Mouse (Mus musculus) ES-E14 (cell line): Measurements from ENCODE around the gene Tmem102. TPM values are rescaled to one million over a fixed set of nuclear protein-coding genes. Genes with fewer than 3 reads are reported as not detected.

Experiments used
- DNase-seq: peaks from one replicate; pipeline ENCODE4 v3.0.0-alpha.2; 2013; ENCODE audit warnings: low read depth, low spot score
- H3K27ac ChIP-seq: 2 replicates; pipeline ENCODE4 v1.5.1; 2012; ENCODE audit warnings: low read depth, mild to moderate bottlenecking, low read length, moderate library complexity, mixed read lengths; ENCODE audit not compliant: poor library complexity, insufficient read depth, severe bottlenecking
- H3K36me3 ChIP-seq: 2 replicates; pipeline ENCODE4 v1.6.1; 2012; ENCODE audit warnings: mild to moderate bottlenecking, low read length, moderate library complexity, mixed read lengths; ENCODE audit not compliant: control insufficient read depth, poor library complexity, insufficient read depth, severe bottlenecking
- H3K4me1 ChIP-seq, 2 experiments: fragments of 150-350 bp in 1 of 2; sonication (generic) in 1 of 2; 2 replicates each; pipeline ENCODE4 v1.6.1; 2012; ENCODE audit warnings: low read length in 2 of 2, mild to moderate bottlenecking in 1 of 2, mixed read lengths in 1 of 2; ENCODE audit not compliant: control insufficient read depth in 2 of 2, insufficient read depth in 2 of 2, poor library complexity in 1 of 2
- H3K4me3 ChIP-seq, 2 experiments: fragments of 150-350 bp in 1 of 2; sonication (generic) in 1 of 2; 2 replicates each; pipeline ENCODE4 v1.5.1; 2012; ENCODE audit warnings: low read length in 2 of 2, low read depth in 1 of 2, mild to moderate bottlenecking in 1 of 2, mixed read lengths in 1 of 2; ENCODE audit not compliant: insufficient read depth in 1 of 2, poor library complexity in 1 of 2, severe bottlenecking in 1 of 2
- H3K9ac ChIP-seq: 2 replicates; pipeline ENCODE4 v1.6.1; 2012; ENCODE audit warnings: low read depth, mild to moderate bottlenecking, low read length, mixed read lengths; ENCODE audit not compliant: poor library complexity, insufficient read depth, severe bottlenecking
- H3K9me3 ChIP-seq: fragments of 150-350 bp; sonication (generic); 2 replicates; pipeline ENCODE4 v1.6.1; 2012; ENCODE audit warnings: low read depth, mild to moderate bottlenecking, low read length; ENCODE audit not compliant: control insufficient read depth, insufficient read depth
- CHD2 ChIP-seq: IDR thresholded peaks from 2 replicates; pipeline ENCODE4 v1.6.1; 2014; ENCODE audit warnings: mild to moderate bottlenecking, low read depth, low read length, inconsistent platforms
- HCFC1 ChIP-seq: IDR thresholded peaks from 2 replicates; pipeline ENCODE4 v1.6.1; 2012; ENCODE audit warnings: low read length, inconsistent platforms, borderline replicate concordance; ENCODE audit not compliant: insufficient read depth
- MAFK ChIP-seq: IDR thresholded peaks from 2 replicates; pipeline ENCODE4 v1.6.1; 2014; ENCODE audit warnings: mild to moderate bottlenecking, low read depth, low read length, inconsistent platforms; ENCODE audit not compliant: insufficient read depth
- ZC3H11A ChIP-seq: IDR thresholded peaks from 2 replicates; pipeline ENCODE4 v1.6.1; 2012; ENCODE audit warnings: low read depth, mild to moderate bottlenecking, inconsistent platforms, low read length, borderline replicate concordance
- ZNF384 ChIP-seq: IDR thresholded peaks from 2 replicates; pipeline ENCODE4 v1.6.1; 2012; ENCODE audit warnings: low read depth, low read length, inconsistent platforms
- in situ Hi-C, 2 experiments: fragments of 600-800 bp; cut with MboI; formaldehyde crosslinking; loops; one replicate each; pipeline ENCODE4 v1.15.1; 2025; ENCODE audit warnings: low sequenced_read_pairs in 2 of 2, inconsistent platforms in 1 of 2; ENCODE audit not compliant: unreplicated experiment in 2 of 2
- total RNA-seq: library from RNA; depleted of rRNA; stranded (reverse); fragments of 300-350 nt; gene quantifications from 2 replicates; pipeline ENCODE4 v1.2.3, GENCODE M21; 2012

The Tmem102 gene
- total RNA-seq, 1 experiment, result 1.3 TPM

- in situ Hi-C loops, result loop anchor here in 1 of 2 experiments (10.0 kb wide), 1 partner anchor 68 kb away; the partner anchor contains the start of gene Tmem95
- Histone ChIP-seq H3K36me3 (no peaks in the 10 kb centered on the region; the same call in 1 of the 2 replicates), H3K4me1 (peaks cover 3 to 10% of the 10 kb centered on the region in 2 experiments; a peak in 3 of 4 replicates), H3K9me3 (no peaks in the 10 kb centered on the region), H3K9ac (no peak overlapping the region), H3K4me3 (no peak overlapping the region), H3K27ac (no peak overlapping the region)
- TF ChIP-seq MAFK (no peak), CHD2 (no peak), HCFC1 (no peak), ZNF384 (no peak), ZC3H11A (no peak)
- no peak for DNase-seq
These were observed 954 bp upstream of the Tmem102 start for GRCm38 (mm10) chr11:69806378-69806777.

- in situ Hi-C loops, result loop anchor here in 1 of 2 experiments (10.0 kb wide), 1 partner anchor 70 kb away; the partner anchor contains the start of gene Tmem95
- Histone ChIP-seq H3K9ac (no peak overlapping the region; the same call in 1 of the 2 replicates), H3K27ac (no peak overlapping the region), H3K4me3 (peak overlapping the region; percentile 62 to 92), H3K4me1 (peaks cover 3 to 13% of the 10 kb centered on the region in 2 experiments; a peak in 3 of 4 replicates), H3K9me3 (no peaks in the 10 kb centered on the region), H3K36me3 (no peaks in the 10 kb centered on the region; the same call in 1 of the 2 replicates)
- no peak for DNase-seq
- TF ChIP-seq CHD2, result no peak
- TF ChIP-seq ZC3H11A, result no peak
- TF ChIP-seq HCFC1, result no peak
- TF ChIP-seq ZNF384, result no peak
- no peak for TF ChIP-seq MAFK
These were observed 828 bp downstream of the Tmem102 start for GRCm38 (mm10) chr11:69804652-69804940.

- Histone ChIP-seq H3K27ac (no peak overlapping the region), H3K9ac (peak overlapping the region; percentile 46), H3K4me1 (peaks cover 3 to 17% of the 10 kb centered on the region in 2 experiments; a peak in 3 of 4 replicates), H3K9me3 (no peaks in the 10 kb centered on the region), H3K4me3 (peak overlapping the region; percentile 62 to 92), H3K36me3 (no peaks in the 10 kb centered on the region; the same call in 1 of the 2 replicates)
- DNase-seq, result no peak
- TF ChIP-seq MAFK (no peak), HCFC1 (no peak), ZC3H11A (no peak), CHD2 (no peak), ZNF384 (no peak)
- in situ Hi-C loops, result loop anchor here in 1 of 2 experiments (10.0 kb wide), 1 partner anchor 71 kb away; the partner anchor contains the start of gene Tmem95
These were observed 1.4 kb downstream of the Tmem102 start for GRCm38 (mm10) chr11:69803786-69804651.

- Histone ChIP-seq H3K9ac (peak overlapping the region; percentile 46; the same call in 1 of the 2 replicates), H3K9me3 (no peaks in the 10 kb centered on the region), H3K27ac (no peak overlapping the region)
These were observed 2.1 kb downstream of the Tmem102 start for GRCm38 (mm10) chr11:69803328-69803727.

More at GRCm38 (mm10) chr11:69803328-69803727, 2.1 kb downstream of the Tmem102 start:
- in situ Hi-C loops, result loop anchor here in 1 of 2 experiments (10.0 kb wide), 1 partner anchor 71 kb away; the partner anchor contains the start of gene Tmem95
- Histone ChIP-seq H3K4me3 (peak overlapping the region; percentile 62 to 92), H3K4me1 (peaks cover 3 to 18% of the 10 kb centered on the region in 2 experiments; a peak in 3 of 4 replicates), H3K36me3 (no peaks in the 10 kb centered on the region; the same call in 1 of the 2 replicates)
- no peak for TF ChIP-seq CHD2
- no peak for TF ChIP-seq HCFC1
- TF ChIP-seq MAFK, result no peak
- TF ChIP-seq ZC3H11A, result no peak
- no peak for TF ChIP-seq ZNF384
- no peak for DNase-seq
